ENCODE assay signal across 1 mouse cellular context in genomic region chr12:55385931-55386330, GRCm38 (mm10).
TF ChIP-seq lines count a peak whose summit lies in the region.

No protein-coding gene starts in this region.

TF ChIP-seq in CH12.LX, 34 proteins besides CTCF, POLR2A, EP300 and RAD21 (continued from another document):
- TF ChIP-seq JUND (conservative IDR thresholded peaks at IDR 0.05; ENCODE audit: low read depth, low read length) (no peak), NRF1 (IDR thresholded peaks at IDR 0.05; ENCODE audit: low read depth, low read length) (no peak), ZNF384 (IDR thresholded peaks at IDR 0.05; ENCODE audit: low read depth, low read length) (no peak), POLR2AphosphoS2 (IDR thresholded peaks at IDR 0.05; ENCODE audit: low read depth, low read length) (no peak), MYC (IDR thresholded peaks at IDR 0.05; ENCODE audit: low read depth, low read length) (no peak), JUN (IDR thresholded peaks at IDR 0.05; ENCODE audit: insufficient read depth, low read depth, low read length) (no peak)
